Mouse (Mus musculus) ovary, adult 18-20 months (tissue): ENCODE data around the gene Tmem126b.

Experiments used
- DNase-seq: peaks from one replicate; pipeline ENCODE4 v3.0.0; 2022; ENCODE audit warnings: low spot score, mixed read lengths

Gene Tmem126b

DNA sequence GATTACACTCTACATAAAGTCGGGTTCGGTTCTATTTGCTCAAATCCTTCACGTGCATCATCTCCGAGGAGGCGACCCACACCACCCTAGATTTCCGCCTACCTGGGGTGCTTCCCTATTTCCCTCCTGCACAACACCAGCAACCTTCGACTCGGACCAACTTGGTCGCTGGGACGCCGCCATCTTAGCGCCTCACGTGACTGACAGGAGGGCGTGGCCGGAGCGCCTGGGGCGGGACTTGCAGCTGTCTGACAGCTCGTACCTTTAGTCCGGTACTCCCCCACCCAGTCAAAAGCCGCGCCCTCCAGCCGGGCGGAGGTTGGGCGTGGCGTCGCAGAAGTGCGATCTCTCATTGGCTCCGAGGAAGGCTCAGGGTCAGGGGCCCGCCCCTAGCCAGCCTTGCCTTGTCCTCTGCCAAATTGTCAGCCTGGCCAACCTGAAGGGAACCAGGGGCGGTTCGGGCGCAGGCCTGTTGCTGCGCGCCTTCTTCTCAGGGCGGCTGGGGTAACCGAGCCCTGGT is at the start of gene Tmem126b:
Gene Tmem126b (minus strand): TSS at position 209 of the 520 bp plus-strand sequence.
- DNase-seq, result peak; percentile 99

DNA sequence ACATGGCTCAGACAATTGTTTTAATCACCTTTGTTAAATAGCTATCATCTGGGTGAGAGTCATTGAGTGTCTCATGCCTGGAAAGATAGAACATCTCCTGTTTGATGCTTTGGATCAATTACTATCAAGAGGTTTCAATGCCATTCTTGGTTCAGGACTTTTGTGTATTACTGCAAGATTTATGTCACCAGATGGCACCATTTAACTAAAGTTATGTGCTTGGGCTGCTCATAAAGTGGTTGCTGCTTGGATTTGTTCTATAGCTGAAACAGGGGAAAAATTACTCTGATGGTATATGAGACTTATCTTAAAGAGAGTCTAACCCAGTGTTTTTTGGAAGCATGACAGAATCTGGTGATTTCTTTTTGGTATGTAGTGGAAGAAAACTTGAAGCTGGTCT is 36.5 kb upstream of the Tmem126b start:
- no peak for DNase-seq

DNA sequence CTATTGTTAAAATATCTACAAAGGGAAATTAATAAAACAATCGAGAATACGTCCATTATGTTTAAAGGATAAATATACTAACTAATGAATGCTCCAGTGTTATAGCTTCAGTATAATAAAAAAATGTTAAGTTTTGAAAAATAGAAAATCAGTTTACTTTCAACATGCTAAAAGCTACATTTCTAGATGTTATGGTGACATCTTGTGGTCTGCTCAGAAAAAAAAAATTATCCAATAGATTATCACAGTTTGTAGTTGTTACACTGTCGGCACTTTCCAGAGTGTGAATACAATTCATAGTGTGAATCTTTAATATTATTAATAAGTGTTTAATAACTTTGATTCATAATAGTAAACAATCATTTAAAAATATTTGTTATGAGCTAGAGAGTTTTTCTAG is 32.3 kb upstream of the Tmem126b start:
- DNase-seq, result no peak

DNA sequence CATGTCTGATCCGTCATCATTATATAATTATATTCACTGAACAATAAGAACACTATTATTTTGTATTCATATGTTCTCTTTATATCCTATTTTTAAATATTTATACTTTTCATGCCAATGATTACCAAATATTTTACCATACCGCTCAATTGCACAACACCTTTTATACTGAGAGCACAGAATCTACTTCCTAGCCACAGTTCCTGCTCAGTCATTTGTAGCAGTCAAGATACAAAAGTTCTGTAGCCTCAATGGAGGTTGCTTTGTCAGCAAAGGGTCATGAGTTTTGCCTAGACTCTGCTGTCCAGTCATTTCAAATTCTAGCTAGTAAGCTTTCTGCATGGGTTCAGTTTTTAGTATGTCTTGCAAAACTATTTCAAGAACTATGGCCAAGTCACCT is 6.8 kb upstream of the Tmem126b start:
- no peak for DNase-seq

DNA sequence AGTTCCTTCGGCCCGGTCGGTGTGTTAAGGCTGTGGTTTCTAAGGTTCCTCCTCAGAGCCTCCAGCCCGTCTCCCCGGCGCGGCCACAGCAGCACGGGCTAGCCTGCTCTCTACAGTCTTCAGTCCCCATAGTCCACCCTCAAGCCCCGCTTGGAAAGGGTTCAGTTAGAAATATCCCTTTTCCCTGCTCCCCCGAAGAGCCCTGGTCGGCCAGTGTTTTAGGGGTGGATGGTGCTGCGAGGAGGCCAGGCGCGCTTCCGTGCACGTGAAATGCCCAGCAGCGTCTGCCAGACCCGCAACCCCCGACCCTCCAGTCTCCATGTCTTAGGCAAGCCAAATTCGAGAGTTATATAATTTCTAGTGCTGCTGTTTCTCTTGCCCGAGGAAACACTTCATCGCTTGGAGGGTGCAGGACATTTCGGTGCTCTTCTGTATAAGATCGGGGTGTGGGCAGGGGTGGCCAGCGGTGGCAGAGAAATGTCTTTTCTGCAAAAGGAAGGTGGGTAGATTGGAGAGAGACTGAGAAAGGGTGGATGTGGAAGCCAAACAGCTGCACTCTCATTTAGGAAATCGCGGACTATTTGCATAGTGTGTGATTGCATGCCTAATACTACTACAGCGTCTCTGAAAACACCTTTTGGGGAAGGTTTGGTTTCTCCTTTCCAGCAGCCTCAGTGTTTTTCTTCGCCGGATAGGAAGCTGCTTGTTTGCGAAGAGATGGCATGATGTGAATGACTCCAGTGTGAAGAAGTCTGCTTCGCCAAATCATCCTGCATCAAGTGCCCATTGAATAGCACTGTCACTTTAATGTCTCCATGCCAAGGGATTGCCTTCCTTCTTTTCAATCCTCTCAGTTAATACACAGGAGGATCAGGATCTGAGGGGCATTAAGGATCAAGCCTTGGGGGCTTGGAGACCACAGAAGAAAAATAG is 778 bp upstream of the Tmem126b start, which contains the start of gene Dlg2:
Gene Dlg2 (plus strand): TSS at position 360 of the 933 bp plus-strand sequence.
- peak; percentile 9 for DNase-seq

DNA sequence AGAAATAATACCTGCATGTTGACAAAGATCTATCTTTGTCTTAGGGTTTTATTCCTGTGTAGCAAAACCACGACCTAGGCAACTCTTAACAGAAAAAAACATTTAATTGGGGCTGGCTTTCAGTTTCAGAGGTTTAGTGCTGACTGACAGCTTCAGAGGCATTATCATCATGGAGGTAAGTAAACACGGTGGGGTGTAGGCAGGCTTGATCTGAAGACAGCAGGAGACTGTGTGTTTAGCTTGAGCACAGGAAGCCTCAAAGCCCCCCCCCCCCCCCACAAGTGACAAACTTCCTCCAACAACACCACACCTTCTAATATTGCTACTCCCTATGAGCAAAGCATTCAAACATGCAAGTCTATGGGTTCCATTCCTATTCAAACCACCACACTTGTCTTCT is 2.3 kb downstream of the Tmem126b start:
- no peak for DNase-seq

DNA sequence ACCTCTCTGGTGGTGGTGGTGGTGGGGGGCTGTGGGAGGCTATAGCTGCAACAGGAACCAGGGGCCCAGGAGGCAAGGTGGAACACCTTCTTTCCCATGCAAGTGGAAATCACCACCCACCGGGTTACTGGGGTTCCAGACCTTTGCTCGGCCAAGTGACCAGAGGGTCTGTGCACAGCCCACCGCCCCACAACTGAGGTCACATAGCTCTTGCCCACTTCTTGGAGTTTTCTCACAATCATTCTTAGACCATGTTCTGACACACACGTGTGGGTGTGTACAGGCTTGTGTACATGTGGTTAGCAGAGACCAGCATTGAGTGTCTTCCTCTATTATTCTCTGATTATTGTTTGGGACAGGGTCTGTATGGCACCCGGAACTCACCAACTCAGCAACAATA is 14.4 kb downstream of the Tmem126b start:
- DNase-seq, result no peak

DNA sequence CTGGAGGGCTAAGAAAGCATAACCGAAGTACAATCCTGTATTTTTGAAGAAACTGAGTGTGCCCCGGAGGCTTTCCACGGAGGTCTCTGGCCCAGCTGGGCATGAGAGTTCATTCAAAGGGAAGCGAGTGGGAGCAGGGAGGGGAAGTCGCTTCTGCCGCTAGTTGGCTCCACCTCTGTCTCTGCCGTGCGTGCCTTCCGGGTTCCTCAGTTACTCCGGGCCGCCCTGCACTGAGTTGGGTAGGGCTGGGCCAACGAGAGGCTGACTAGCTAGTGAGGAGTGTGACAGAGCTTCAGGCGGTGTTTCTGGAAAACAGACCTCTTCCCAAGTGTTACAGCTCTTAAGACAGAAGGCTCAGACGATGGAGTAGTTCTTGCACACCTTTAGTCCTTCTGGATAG is 14.9 kb downstream of the Tmem126b start:
- DNase-seq, result no peak

DNA sequence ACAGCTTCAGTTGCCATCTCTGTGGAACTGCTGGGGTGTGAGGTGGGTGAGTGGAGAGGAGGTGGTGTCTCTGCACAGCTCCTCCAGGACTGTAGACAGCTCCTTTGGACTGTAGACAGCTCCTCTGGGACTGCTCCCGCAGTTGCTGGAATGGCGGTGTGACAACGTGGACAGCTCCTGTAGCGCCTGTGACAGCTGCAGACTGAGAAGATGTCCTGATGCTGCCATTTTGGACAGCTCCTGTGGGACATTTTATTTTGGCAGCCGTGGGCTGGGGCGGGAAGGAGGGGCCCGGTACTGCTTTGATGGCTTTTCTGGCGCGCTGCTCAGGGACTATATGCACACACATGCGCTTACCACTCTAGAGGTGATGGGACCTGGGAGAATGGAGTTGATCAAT is 15.5 kb downstream of the Tmem126b start:
- DNase-seq, result no peak

DNA sequence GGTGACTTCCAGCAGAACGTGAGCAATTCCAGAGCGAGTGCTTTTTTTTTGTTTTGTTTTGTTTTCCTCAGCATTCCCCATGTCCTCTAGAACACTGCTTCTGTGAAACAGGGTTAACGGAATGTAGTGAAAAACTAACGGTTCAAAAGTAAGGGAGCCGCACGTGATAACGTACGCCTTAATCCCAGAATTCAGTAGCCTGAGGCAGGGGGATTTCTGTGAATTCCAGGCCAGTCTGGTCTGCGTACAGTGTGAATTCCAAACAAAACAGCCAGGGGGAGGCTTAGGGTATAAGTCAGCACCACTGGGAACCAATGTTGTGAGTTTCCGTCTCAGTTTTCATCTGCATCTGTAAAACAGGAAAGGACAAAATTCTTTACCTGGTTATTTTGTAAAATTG is 18.3 kb downstream of the Tmem126b start:
- DNase-seq, result no peak

DNA sequence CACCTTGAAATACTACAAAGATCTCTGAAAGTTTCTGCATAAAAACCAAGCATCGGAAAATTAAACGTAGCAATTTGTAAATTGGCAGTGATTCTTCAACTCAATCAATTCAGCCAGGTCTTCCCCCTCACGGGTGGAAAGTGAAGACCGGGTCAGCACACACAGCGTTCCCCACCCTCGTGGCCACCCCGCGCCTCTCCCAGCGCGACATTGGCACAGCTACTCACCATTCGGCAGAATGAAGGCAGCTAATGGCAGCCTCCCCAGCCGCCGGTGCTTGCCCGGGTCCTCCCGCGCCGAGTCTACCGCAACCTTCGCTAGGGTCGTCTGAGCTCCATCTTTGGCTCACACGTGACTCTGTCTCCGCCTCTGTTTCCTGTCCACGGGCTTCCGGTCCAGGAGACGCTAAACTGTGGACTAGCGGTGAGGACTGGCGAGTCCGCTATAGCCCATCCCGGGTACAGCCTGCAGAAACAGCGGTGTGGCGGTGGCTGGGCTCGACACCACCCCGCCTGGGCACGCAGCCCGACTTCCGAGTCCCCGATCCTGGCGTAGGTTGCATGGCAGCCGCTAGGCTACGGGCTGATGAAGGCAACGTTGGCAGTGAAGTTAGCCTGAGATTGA is 18.8 kb downstream of the Tmem126b start, which contains the start of gene Tmem126a:
Gene Tmem126a (minus strand): TSS at position 385 of the 624 bp plus-strand sequence.
- peak; percentile 83 for DNase-seq

DNA sequence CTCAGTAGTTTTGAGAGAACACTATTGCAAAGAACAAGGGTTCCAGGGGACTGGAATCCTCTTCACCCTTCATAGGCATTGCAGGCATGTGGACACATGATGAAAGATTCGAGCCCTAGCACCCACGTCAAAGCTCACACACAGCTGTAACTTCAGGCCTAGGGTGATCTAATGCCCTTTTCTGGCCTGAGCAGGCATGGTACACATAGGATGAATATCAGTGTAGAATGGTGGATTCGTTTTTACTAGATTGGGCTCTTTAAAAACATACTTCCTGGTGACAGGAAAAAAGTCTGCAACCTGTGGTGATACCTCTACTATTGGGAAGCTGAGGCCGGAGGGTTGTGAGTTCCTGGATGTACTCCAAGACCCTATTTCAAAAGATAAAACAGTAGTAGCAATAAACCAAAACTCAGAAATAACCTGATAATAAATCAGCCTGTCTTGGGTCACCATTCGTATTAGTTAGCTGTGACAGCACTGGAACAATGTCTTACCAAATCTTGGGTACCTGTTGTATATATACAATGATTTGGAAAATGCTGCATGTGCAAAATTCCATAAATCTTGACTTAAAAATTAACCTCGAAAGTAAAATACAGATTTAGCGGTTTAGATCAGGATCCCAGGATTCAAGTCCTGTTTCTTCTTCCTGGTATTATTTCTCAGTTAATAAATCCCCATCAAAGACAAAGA is 19.5 kb downstream of the Tmem126b start:
- DNase-seq, result no peak

DNA sequence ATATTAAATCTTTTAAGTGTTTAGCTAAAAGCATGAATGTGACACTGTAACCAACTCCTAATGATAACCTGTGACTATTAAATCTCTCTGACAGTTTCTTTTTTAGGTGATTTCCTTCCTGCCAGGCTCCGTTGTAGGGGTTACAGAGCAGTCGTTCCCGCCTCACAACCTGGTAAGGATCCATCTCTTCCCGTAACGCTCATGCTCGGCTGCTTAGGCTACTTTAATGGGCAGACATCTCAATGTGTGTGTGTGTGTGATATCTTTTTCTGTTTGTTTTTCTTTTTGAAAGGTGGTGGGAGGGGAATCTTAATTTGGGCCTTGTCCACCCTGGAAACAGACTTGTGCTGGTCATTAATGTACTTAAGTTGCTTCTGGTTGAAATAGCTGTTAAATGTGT is 31.6 kb downstream of the Tmem126b start:
- no peak for DNase-seq

DNA sequence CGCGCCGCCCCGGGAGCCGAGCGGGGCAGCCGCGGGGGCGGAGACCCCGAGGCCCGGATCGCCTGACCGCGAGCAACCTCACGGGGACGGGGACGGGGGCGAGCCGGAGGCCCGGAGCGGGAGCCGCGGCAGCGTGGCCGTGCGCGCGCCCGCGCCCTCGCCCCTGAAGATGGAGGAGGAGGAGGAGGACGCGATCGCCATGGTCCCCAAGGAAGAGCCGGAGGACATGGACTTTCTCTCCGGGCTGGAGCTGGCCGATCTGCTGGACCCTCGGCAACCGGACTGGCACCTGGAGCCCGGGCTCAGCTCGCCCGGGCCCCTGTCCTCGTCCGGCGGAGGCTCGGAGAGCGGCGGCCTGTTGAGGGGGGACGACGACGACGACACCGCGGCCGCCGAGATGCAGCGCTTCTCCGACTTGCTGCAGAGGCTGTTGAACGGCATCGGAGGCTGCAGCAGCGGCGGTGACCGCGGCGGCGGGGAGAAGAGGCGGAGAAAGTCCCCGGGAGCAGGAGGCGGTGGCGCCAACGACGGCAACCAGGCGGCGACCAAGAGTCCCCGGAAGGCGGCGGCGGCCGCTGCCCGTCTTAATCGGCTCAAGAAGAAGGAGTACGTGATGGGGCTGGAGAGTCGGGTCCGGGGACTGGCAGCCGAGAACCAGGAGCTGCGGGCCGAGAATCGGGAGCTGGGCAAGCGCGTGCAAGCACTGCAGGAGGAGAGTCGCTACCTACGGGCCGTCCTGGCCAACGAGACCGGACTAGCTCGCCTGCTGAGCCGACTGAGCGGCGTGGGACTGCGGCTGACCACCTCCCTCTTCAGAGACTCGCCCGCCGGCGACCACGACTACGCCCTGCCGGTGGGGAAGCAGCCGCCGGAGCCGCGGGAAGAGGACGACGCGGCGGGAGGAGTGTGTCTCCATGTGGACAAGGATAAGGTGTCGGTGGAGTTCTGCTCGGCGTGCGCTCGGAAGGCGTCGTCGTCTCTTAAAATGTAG is 32.4 kb downstream of the Tmem126b start:
- DNase-seq, result peak; percentile 59

DNA sequence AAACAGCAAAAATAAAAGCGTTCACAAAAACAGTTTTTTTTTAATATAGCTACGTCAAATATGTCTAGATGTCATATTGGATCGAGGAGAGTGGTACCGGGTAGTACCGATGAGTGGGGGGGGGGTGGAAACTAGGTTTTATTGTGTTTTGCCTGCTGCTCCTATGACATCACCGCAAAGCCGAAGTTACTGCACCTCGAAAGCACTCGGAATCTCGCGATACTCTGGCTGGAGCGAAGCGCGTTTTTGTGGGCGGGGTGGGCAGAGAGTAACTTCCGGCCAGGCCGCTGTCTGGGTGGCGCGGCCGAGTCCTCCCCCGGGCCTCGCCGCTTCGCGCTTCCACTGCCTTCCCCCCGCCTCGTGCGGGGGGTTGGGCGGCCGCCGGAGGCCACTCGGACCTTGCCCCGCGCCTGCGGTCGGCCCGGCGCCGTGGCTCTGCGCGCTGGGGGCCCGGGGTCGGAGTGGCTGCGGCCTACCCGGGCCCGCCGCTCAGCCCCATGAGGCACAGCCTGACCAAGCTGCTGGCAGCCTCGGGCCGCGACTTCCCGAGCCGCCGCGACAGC is 33.2 kb downstream of the Tmem126b start, which contains the start of gene Crebzf:
Gene Crebzf (plus strand): TSS at position 212 of the 563 bp plus-strand sequence.
- DNase-seq, result peak; percentile 96

DNA sequence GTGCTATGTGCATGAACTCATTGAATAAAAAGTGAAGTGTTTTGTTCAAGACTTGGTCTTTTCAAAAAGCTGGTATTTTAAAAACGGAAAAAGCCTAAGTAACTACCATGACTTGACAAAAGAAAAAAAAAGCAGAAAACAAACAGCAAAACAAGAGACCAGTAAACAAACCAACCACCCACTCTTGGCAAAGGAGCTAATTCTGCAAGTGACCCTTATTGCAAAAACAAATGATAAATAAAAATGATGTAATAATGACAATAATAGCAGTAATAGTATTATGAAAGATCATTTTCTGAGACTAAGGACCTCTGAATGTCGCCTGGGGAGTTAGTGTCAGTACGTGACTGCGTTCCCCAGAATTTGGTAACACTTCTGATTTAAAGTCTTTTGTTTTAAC is 33.7 kb downstream of the Tmem126b start:
- DNase-seq, result no peak

DNA sequence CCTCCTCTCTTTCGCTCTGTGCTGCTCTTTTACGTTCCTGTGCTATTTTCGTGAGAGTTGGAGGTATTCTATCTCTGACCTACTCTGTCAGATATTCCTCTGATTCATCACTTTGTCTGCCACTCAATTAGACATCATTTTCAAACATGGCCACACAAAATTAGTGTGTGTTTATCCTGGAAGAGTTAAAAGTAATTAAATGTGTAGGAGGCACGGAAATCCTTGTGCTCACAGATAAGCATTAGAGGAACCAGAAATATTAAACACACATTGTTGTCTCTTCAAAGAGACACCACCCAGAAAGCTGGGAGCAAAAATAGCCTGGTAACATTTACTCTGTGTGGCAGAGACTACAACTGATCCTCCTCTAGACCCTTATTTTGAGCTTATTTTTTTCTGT is 35.8 kb downstream of the Tmem126b start:
- DNase-seq, result no peak

DNA sequence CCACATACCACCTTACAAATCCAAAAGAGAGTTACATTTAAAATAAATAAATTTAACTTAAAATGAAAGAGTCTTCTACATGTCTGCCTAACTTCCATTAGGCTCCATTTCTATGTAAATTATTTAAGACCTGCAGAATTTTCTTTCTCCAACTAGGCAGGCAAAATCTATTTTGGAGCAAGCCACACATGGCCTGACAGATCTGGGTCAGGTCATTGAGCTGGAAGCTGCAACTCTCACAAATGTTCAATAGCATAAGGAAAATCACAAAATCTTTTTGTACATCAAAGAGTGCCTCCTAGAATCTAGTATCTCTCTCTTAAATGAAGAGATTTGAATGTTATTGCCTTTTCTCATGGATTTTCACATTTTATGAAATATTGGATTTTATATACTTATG is 43.6 kb downstream of the Tmem126b start:
- no peak for DNase-seq

DNA sequence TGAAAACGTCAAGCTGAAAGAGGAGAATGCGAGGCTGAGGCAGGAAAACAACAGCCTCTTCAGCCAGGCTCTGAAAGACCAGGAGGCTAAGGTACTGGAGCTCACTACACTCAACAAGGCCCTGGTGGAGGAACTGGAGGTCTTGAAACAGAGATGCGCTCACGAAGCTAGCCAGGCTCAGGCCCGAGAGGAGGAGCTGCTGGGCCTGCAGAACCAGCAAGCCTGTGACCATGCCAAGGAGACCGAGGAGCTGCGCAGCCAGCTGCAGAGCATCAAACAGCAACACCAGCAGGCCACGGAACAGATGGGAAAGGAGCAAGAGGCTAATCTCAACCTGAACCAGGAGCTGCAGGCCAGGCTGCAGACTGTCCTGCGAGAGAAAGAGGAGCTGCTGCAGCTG is 48.8 kb downstream of the Tmem126b start:
- peak; percentile 6 for DNase-seq
